Mouse (Mus musculus) MEL (cell line): ENCODE measurements around the gene Erlin1. TPM values are rescaled to one million over a fixed set of nuclear protein-coding genes. Genes with fewer than 3 reads are reported as not detected.
A peak's percentile ranks its signal among the peaks of the same experiment; 100 is the strongest.

ENCODE experiments used
- DNase-seq: peaks from one replicate; pipeline ENCODE4 v3.0.0; 2011; ENCODE audit warnings: low read depth, low spot score
- H3K27ac ChIP-seq: 2 replicates; pipeline ENCODE4 v1.5.1; 2012; ENCODE audit warnings: low read depth, mild to moderate bottlenecking, control low read depth, low read length, moderate library complexity; ENCODE audit not compliant: control insufficient read depth
- H3K27me3 ChIP-seq, 2 experiments: fragments of 150-350 bp in 1 of 2; sonication (generic) in 1 of 2; 2 replicates each; pipeline ENCODE4 v1.6.1; 2012; ENCODE audit warnings: low read length in 2 of 2, mild to moderate bottlenecking in 2 of 2, improper control_type of control experiment in 1 of 2, moderate library complexity in 1 of 2; ENCODE audit not compliant: insufficient read depth in 2 of 2, control insufficient read depth in 1 of 2
- H3K36me3 ChIP-seq, 2 experiments: 2 replicates each; pipeline ENCODE4 v1.6.1; 2012 to 2014; ENCODE audit warnings: low read length in 2 of 2, improper control_type of control experiment in 1 of 2, inconsistent platforms in 1 of 2, mild to moderate bottlenecking in 1 of 2; ENCODE audit not compliant: insufficient read depth in 2 of 2, control insufficient read depth in 1 of 2
- H3K4me1 ChIP-seq, 2 experiments: fragments of 150-350 bp in 1 of 2; sonication (generic) in 1 of 2; 2 replicates each; pipeline ENCODE4 v1.6.1; 2012; ENCODE audit warnings: low read length in 2 of 2, improper control_type of control experiment in 1 of 2, mild to moderate bottlenecking in 1 of 2; ENCODE audit not compliant: insufficient read depth in 2 of 2, control insufficient read depth in 1 of 2
- H3K4me3 ChIP-seq, 2 experiments: fragments of 150-350 bp in 1 of 2; sonication (generic) in 1 of 2; 2 replicates each; pipeline ENCODE4 v1.5.1; 2012; ENCODE audit warnings: low read depth in 2 of 2, low read length in 2 of 2, mild to moderate bottlenecking in 2 of 2, moderate library complexity in 2 of 2, control low read depth in 1 of 2, improper control_type of control experiment in 1 of 2; ENCODE audit not compliant: control insufficient read depth in 1 of 2, insufficient read depth in 1 of 2
- H3K79me2 ChIP-seq: 2 replicates; pipeline ENCODE4 v1.6.1; 2012; ENCODE audit warnings: mild to moderate bottlenecking, low read length, moderate library complexity; ENCODE audit not compliant: control insufficient read depth, poor library complexity, insufficient read depth
- H3K9ac ChIP-seq: 2 replicates; pipeline ENCODE4 v1.6.1; 2012; ENCODE audit warnings: low read depth, mild to moderate bottlenecking, control low read depth, low read length, moderate library complexity; ENCODE audit not compliant: control insufficient read depth, poor library complexity, severe bottlenecking
- H3K9me3 ChIP-seq: fragments of 150-350 bp; sonication (generic); replicated peaks from 2 replicates; pipeline ENCODE4 v1.6.1; 2012; ENCODE audit warnings: mild to moderate bottlenecking, low read length, improper control_type of control experiment, moderate library complexity; ENCODE audit not compliant: insufficient read depth
- BHLHE40 ChIP-seq: IDR thresholded peaks from 2 replicates; pipeline ENCODE4 v1.6.1; 2012; ENCODE audit warnings: low read depth, mild to moderate bottlenecking, inconsistent platforms, low read length, improper control_type of control experiment, borderline replicate concordance
- CHD2 ChIP-seq: IDR thresholded peaks from 2 replicates; pipeline ENCODE4 v1.6.1; 2011; ENCODE audit warnings: low read length, improper control_type of control experiment
- CTCF ChIP-seq, 3 experiments: IDR thresholded peaks in 2 of 3; conservative IDR thresholded peaks in 1 of 3; 2 replicates each; pipeline ENCODE4 v1.5.1; 2011 to 2012; ENCODE audit warnings: low read length in 3 of 3, low read depth in 2 of 3, mild to moderate bottlenecking in 2 of 3, improper control_type of control experiment in 1 of 3, inconsistent platforms in 1 of 3, mixed read lengths in 1 of 3, moderate library complexity in 1 of 3; ENCODE audit not compliant: control insufficient read depth in 1 of 3, insufficient read depth in 1 of 3, poor library complexity in 1 of 3, severe bottlenecking in 1 of 3
- ELF1 ChIP-seq: IDR thresholded peaks from 2 replicates; pipeline ENCODE4 v1.6.1; 2014; ENCODE audit warnings: low read depth, mild to moderate bottlenecking, inconsistent platforms, low read length, improper control_type of control experiment, moderate library complexity
- EP300 ChIP-seq, 2 experiments: IDR thresholded peaks; 2 replicates each; pipeline ENCODE4 v1.6.1; 2011; ENCODE audit warnings: improper control_type of control experiment in 2 of 2, low read length in 2 of 2, low read depth in 1 of 2, mild to moderate bottlenecking in 1 of 2
- HCFC1 ChIP-seq: IDR thresholded peaks from 2 replicates; pipeline ENCODE4 v1.6.1; 2012; ENCODE audit warnings: low read depth, mild to moderate bottlenecking, inconsistent platforms, low read length, improper control_type of control experiment, moderate library complexity
- JUND ChIP-seq: IDR thresholded peaks from 2 replicates; pipeline ENCODE4 v1.6.1; 2011; ENCODE audit warnings: low read depth, mild to moderate bottlenecking, improper control_type of control experiment, low read length
- KAT2A ChIP-seq: conservative IDR thresholded peaks from 2 replicates; pipeline ENCODE4 v1.6.1; 2012; ENCODE audit warnings: low read depth, low read length, improper control_type of control experiment, inconsistent platforms
- MAFK ChIP-seq: IDR thresholded peaks from 2 replicates; pipeline ENCODE4 v1.6.1; 2011; ENCODE audit warnings: low read depth, mild to moderate bottlenecking, low read length, improper control_type of control experiment, borderline replicate concordance
- MEF2A ChIP-seq: IDR thresholded peaks from 2 replicates; pipeline ENCODE4 v1.6.1; 2014; ENCODE audit warnings: low read depth, mild to moderate bottlenecking, inconsistent platforms, low read length, improper control_type of control experiment; ENCODE audit not compliant: poor library complexity, insufficient replicate concordance, severe bottlenecking; ENCODE audit errors: extremely low read depth
- MXI1 ChIP-seq: IDR thresholded peaks from 2 replicates; pipeline ENCODE4 v1.6.1; 2011; ENCODE audit warnings: mild to moderate bottlenecking, low read depth, low read length, improper control_type of control experiment
- MYB ChIP-seq: IDR thresholded peaks from 2 replicates; pipeline ENCODE4 v1.6.1; 2011; ENCODE audit warnings: mild to moderate bottlenecking, low read depth, low read length, improper control_type of control experiment
- MYC ChIP-seq: IDR thresholded peaks from 2 replicates; pipeline ENCODE4 v1.6.1; 2011; ENCODE audit warnings: low read depth, mild to moderate bottlenecking, low read length, improper control_type of control experiment, moderate library complexity
- NRF1 ChIP-seq: IDR thresholded peaks from 2 replicates; pipeline ENCODE4 v1.6.1; 2014; ENCODE audit warnings: low read depth, mild to moderate bottlenecking, inconsistent platforms, low read length, improper control_type of control experiment, moderate library complexity; ENCODE audit not compliant: poor library complexity, insufficient read depth, severe bottlenecking
- POLR2A ChIP-seq, 2 experiments: IDR thresholded peaks; 2 replicates each; pipeline ENCODE4 v1.6.1; 2011 to 2012; ENCODE audit warnings: low read length in 2 of 2, mild to moderate bottlenecking in 2 of 2, control low read depth in 1 of 2, improper control_type of control experiment in 1 of 2, low read depth in 1 of 2, moderate library complexity in 1 of 2; ENCODE audit not compliant: control insufficient read depth in 1 of 2, insufficient read depth in 1 of 2, poor library complexity in 1 of 2
- POLR2AphosphoS2 ChIP-seq: IDR thresholded peaks from 2 replicates; pipeline ENCODE4 v1.6.1; 2011; ENCODE audit warnings: low read length, improper control_type of control experiment
- SMC3 ChIP-seq: IDR thresholded peaks from 2 replicates; pipeline ENCODE4 v1.6.1; 2011; ENCODE audit warnings: low read depth, low read length, improper control_type of control experiment
- TBP ChIP-seq: IDR thresholded peaks from 2 replicates; pipeline ENCODE4 v1.8.0; 2011; ENCODE audit warnings: low read depth, low read length, improper control_type of control experiment
- UBTF ChIP-seq: IDR thresholded peaks from 2 replicates; pipeline ENCODE4 v1.6.1; 2012; ENCODE audit warnings: low read depth, mild to moderate bottlenecking, inconsistent platforms, low read length, improper control_type of control experiment, moderate library complexity, borderline replicate concordance; ENCODE audit not compliant: insufficient read depth
- USF1 ChIP-seq: IDR thresholded peaks from 2 replicates; pipeline ENCODE4 v1.6.1; 2014; ENCODE audit warnings: low read depth, mild to moderate bottlenecking, inconsistent platforms, low read length, improper control_type of control experiment, moderate library complexity
- ZC3H11A ChIP-seq: IDR thresholded peaks from 2 replicates; pipeline ENCODE4 v1.6.1; 2012; ENCODE audit warnings: low read depth, mild to moderate bottlenecking, inconsistent platforms, low read length, improper control_type of control experiment
- ZNF384 ChIP-seq: IDR thresholded peaks from 2 replicates; pipeline ENCODE4 v1.6.1; 2012; ENCODE audit warnings: low read depth, mild to moderate bottlenecking, inconsistent platforms, low read length, improper control_type of control experiment
- polyA plus RNA-seq, 2 experiments: library from polyadenylated mRNA; stranded (reverse) in 1 of 2; unstranded in 1 of 2; fragments of >175 nt in 1 of 2; fragments of >200 nt in 1 of 2; gene quantifications; 2 replicates each; pipeline versions ENCODE4 v1.2.1 to v1.2.4; 2012; ENCODE audit warnings: low replicate concordance in 2 of 2, low read depth in 1 of 2; ENCODE audit not compliant: insufficient read length in 2 of 2, insufficient read depth in 1 of 2, missing spikeins in 1 of 2
- total RNA-seq: library from RNA; depleted of rRNA; stranded (reverse); fragments of 300-350 nt; gene quantifications from 2 replicates; pipeline ENCODE4 v1.2.3, GENCODE M21; 2012

Erlin1 gene
- total and polyA plus RNA-seq, 3 experiments, result 25.0 to 108 (median 39.5) TPM

GRCm38 (mm10) chr19:44068232-44068631, 1.4 kb downstream of the Erlin1 start (continued):
- TF ChIP-seq MYB, result no peak
- no peak for TF ChIP-seq ELF1
- peak; percentile 49 to 56 for TF ChIP-seq EP300 (IDR thresholded peaks at IDR 0.05; ENCODE audit: low read depth in 1 of 2, low read length in 2 of 2)
- TF ChIP-seq POLR2AphosphoS2, result no peak
- no peak for TF ChIP-seq POLR2A (IDR thresholded peaks at IDR 0.05; ENCODE audit: control insufficient read depth in 1 of 2, insufficient read depth in 1 of 2, low read depth in 1 of 2, low read length in 2 of 2, poor library complexity in 1 of 2)
- TF ChIP-seq HCFC1, result no peak
- no peak for TF ChIP-seq ZC3H11A
- no peak for TF ChIP-seq USF1
- TF ChIP-seq MAFK, result no peak
- TF ChIP-seq CHD2, result no peak
- TF ChIP-seq JUND, result no peak
- no peak; the same call in 1 of the 2 replicates for TF ChIP-seq KAT2A

GRCm38 (mm10) chr19:44067323-44068049, 2.1 kb downstream of the Erlin1 start:
- Histone ChIP-seq H3K4me1 (peaks cover 8 to 12% of the 10 kb centered on the region in 2 experiments; a peak in 2 of 4 replicates), H3K4me3 (peak overlapping the region; percentile 15 to 97; a peak in 3 of 4 replicates), H3K36me3 (peaks cover 24 to 32% of the 10 kb centered on the region in 2 experiments), H3K79me2 (peaks cover 23% of the 10 kb centered on the region), H3K9me3 (no peaks in the 10 kb centered on the region), H3K9ac (peak overlapping the region; percentile 85), H3K27me3 (no peaks in the 10 kb centered on the region), H3K27ac (peak overlapping the region; percentile 4; the same call in 1 of the 2 replicates)
- no peak for TF ChIP-seq TBP
- 0 out of 2 replicates have a peak, but pooled peaks have one; percentile 45 for TF ChIP-seq MXI1
- DNase-seq, result peak; percentile 36

GRCm38 (mm10) chr19:44064734-44065133, 4.9 kb downstream of the Erlin1 start:
- H3K27ac ChIP-seq, result no peak overlapping the region
- H3K36me3 ChIP-seq, result peaks cover 22 to 58% of the 10 kb centered on the region in 2 experiments
- H3K4me1 ChIP-seq, result peaks cover 8 to 12% of the 10 kb centered on the region in 2 experiments; a peak in 2 of 4 replicates
- no peak for DNase-seq
- H3K9ac ChIP-seq, result no peak overlapping the region
- H3K79me2 ChIP-seq, result peaks cover 23% of the 10 kb centered on the region
- no peak overlapping the region for H3K4me3 ChIP-seq
- no peaks in the 10 kb centered on the region for H3K27me3 ChIP-seq
- H3K9me3 ChIP-seq, result no peaks in the 10 kb centered on the region
- TF ChIP-seq CTCF (IDR thresholded peaks at IDR 0.05 in 2 of 3, conservative IDR thresholded peaks at IDR 0.05 in 1 of 3; ENCODE audit: control insufficient read depth in 1 of 3, insufficient read depth in 1 of 3, low read depth in 2 of 3, low read length in 3 of 3, poor library complexity in 1 of 3, severe bottlenecking in 1 of 3), result no peak
- no peak for TF ChIP-seq POLR2AphosphoS2
- TF ChIP-seq JUND, result no peak
- no peak for TF ChIP-seq MYB
- no peak for TF ChIP-seq BHLHE40
- no peak for TF ChIP-seq ZNF384
- TF ChIP-seq MYC, result no peak
- no peak for TF ChIP-seq MEF2A
- no peak for TF ChIP-seq HCFC1
- TF ChIP-seq NRF1, result no peak
- TF ChIP-seq UBTF, result no peak
- no peak for TF ChIP-seq SMC3
- TF ChIP-seq MXI1, result no peak
